Mouse (Mus musculus): ENCODE results near the gene Kel.

GRCm38 (mm10) chr6:41653173-41653572 is 51.0 kb downstream of the Kel start:
- TF ChIP-seq POLR2AphosphoS2 (IDR thresholded peaks at IDR 0.05; ENCODE audit: insufficient read length, low read depth), result no peak
- no peak for TF ChIP-seq MYOG (IDR thresholded peaks at IDR 0.05; ENCODE audit: control insufficient read depth in 1 of 3, insufficient read depth in 1 of 3, insufficient read length in 2 of 3, low read depth in 2 of 3)
- TF ChIP-seq POLR2A (IDR thresholded peaks at IDR 0.05; ENCODE audit: insufficient read length, low read depth), result no peak
- no peak for TF ChIP-seq MYOD1 (IDR thresholded peaks at IDR 0.05; ENCODE audit: control insufficient read depth in 1 of 3, insufficient read length in 2 of 3, low read depth in 2 of 3)
- no peak for TF ChIP-seq CEBPB (IDR thresholded peaks at IDR 0.05; ENCODE audit: insufficient read depth, poor library complexity, severe bottlenecking)
- TF ChIP-seq SRF (IDR thresholded peaks at IDR 0.05; ENCODE audit: control insufficient read depth, insufficient read length, low read depth), result no peak
- no peak for TF ChIP-seq E2F4 (IDR thresholded peaks at IDR 0.05; ENCODE audit: insufficient read depth)
- TF ChIP-seq TCF12 (IDR thresholded peaks at IDR 0.05; ENCODE audit: insufficient read depth, poor library complexity, severe bottlenecking), result no peak
- no peak for TF ChIP-seq MAX (IDR thresholded peaks at IDR 0.05; ENCODE audit: low read depth)
- TF ChIP-seq USF1 (IDR thresholded peaks at IDR 0.05; ENCODE audit: low read depth), result no peak
- no peak for TF ChIP-seq REST (IDR thresholded peaks at IDR 0.05; ENCODE audit: insufficient read depth, insufficient read length)

All from myocyte (in vitro differentiated cells).